Mouse (Mus musculus): ENCODE data around the gene Dhcr7.

The Dhcr7 gene

DNA sequence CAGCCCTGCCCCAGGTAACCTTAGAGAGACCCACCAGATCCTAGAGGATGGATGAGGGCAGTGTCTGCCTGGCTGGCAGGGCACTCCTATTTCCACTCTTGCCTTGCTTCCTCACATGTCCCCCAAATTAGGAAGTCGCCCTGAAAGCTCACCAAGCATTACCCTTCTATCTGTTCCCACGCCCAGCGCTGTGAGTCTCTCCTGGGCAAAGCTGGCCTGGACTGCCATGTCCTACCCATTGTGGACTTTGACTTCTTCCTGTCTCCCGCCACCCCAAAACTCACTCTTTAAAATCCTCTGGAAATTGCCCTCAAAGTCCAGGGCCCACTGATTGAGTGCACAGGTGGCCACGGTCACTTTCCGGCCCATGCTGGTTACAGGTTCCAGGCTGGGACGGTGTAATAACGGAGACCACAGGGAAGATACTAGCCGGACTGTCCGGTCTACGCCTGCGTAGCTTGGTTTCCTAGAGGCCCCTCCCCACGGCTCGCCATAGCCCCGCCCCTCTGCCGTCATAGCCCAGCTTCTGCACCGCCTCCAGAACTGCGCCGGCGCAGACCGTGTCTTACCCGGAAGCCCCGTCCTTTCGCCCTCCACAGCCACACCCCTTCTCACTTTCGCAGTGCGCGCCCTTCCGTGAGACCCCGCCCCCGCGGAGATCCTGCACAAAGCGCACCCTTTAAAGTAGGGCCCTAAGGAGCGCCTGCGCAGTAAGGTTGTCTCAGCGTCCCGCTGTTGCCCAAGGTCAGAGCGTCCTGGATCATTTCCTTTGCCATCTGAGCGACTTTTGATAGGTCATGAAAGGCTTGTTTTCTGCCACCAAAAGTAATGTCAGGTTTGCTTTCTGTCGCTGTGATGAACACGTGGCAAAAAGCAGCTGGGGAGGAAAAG, at the start of gene Dhcr7, which contains the start of gene Nadsyn1:
Dhcr7 (plus strand) TSS at position 771 of the 891 bp plus-strand sequence.
Nadsyn1 (minus strand) TSS at position 475 of the 891 bp plus-strand sequence.
- peak; percentile 99 for DNase-seq

DNA sequence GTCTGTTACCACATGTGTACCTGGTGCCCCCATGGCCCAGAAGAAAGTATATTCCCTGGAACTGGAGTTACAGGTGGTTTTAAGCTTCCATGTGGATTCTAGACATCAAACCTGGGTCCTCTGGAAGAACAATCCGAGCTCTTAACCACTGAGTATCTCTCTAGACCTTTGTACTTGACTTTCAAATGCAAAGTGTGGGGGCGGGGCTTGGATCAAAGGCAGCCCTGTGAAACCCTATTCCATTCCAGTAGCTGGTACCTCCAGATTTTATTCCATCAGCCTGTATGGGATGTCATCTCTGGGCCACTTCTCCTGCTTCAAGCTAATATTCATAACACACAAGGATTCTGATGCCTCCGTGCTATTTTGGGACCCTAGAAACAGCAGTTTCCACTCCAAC, 46.8 kb upstream of the Dhcr7 start:
- DNase-seq, result no peak

GRCm38 (mm10) chr7:143777375-143777774, 45.6 kb upstream of the Dhcr7 start:
- no peak for DNase-seq

GRCm38 (mm10) chr7:143783378-143783995, 39.5 kb upstream of the Dhcr7 start:
- peak; percentile 21 for DNase-seq

GRCm38 (mm10) chr7:143783996-143784829, 38.7 kb upstream of the Dhcr7 start, which contains the start of gene Mrgpre:
Mrgpre (minus strand) TSS chr7:143784500.
- DNase-seq, result peak; percentile 74

- DNase-seq, result no peak
These were observed 30.5 kb upstream of the Dhcr7 start for GRCm38 (mm10) chr7:143792336-143792985.

DNA sequence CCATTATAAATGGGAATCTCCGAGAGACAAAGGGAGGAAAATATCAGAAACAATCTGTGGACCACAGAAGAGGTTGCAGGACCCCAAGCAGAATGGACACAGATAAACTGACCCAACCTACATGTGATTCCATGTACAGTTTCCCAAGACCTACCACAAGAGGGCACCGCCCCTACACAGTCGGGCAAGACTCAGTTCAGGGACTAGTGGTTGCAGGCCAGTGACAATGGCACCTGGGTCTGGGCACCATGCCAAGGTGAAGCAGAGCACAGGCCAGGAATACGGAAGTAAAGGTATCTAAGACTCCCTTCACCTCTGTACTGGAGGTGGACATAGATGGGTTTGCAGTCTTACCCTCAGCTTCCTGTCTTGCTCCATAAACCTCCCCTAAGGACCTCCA, 29.8 kb upstream of the Dhcr7 start:
- DNase-seq, result peak; percentile 62

DNA sequence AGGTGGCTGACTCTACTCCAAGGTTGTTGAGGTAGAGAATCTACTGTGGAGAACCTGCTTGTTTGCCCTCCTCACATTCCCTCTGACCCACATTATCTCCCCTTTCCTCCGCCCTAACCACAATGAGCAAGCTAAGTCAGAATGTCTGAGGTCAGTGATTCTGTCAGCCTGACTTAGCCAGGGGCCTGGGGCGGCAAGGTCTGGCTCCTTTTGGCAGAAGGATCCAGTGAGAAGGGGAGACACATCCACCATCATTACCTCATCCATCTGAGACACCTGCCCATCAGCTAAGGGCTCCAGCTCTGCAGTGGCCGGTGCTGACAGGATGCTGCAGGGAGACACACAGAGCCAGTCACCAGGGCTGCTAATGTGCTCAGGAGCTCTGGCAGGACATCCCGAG, 24.2 kb upstream of the Dhcr7 start:
- DNase-seq, result no peak

GRCm38 (mm10) chr7:143800770-143801169, 22.2 kb upstream of the Dhcr7 start:
- no peak for DNase-seq

GRCm38 (mm10) chr7:143801195-143802065, 21.5 kb upstream of the Dhcr7 start:
- no peak for DNase-seq

DNA sequence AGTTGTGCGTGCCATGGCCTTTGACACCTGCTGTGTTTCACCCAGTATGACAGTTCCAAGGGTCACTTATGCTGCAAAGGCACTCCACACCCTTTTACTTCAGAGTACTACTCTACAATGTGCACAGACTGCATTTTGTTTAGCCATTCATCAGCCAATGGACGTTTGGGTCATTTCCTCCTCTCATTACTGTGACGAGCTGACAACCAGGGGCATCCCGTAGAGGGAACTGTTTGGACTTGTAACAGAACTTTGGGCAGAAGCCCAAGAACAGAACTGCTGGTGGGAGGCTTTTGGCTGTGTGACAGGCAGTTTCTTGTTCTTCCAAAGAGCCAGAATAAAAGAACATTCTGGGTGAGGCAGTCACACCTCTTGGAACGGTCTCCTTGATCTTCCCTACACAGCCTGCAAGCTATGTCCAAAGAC, 17.7 kb upstream of the Dhcr7 start:
- no peak for DNase-seq

DNA sequence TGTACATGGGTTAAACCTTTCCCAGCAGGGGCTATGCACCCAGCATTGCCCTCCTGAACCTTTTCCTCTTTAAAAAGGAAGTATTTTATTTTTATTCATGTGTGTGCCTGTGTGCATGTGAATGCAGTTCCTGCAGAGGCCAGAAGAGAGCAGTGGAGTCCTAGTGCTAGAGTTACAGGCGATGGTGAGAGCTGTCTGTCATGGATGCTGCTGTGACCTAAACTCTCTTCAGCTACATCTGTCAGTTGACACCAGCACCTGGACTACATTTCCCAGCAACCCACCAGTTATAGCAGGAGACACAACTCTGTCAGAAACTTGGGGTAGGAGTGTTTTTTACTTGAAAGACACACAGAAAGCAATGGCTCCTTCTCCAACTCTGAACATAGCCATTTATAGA, 14.0 kb upstream of the Dhcr7 start:
- DNase-seq, result peak; percentile 62

GRCm38 (mm10) chr7:143819201-143819600, 3.7 kb upstream of the Dhcr7 start:
- DNase-seq, result no peak

DNA sequence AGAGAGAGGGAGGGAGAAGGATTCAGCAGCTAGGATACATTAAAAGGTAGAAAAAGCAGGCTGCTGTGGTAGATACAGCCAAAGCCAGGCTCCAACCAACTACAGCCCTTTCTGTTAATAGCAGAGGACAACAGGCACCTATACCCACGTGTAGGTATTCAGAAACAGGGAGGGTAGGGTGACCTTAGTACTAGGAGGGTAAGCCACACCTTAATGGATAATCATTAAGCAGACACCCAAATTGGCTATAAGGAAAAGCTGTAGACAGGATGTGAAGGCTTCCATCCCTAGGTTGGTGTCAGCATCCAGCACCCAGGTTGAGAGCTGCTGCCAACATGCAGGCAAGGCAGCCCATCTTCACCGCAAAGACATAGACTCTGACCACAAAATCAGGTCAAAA, 1.7 kb upstream of the Dhcr7 start:
- DNase-seq, result no peak

GRCm38 (mm10) chr7:143823266-143823605, 291 bp downstream of the Dhcr7 start:
- DNase-seq, result no peak

- DNase-seq, result no peak
These were observed 4.0 kb downstream of the Dhcr7 start for GRCm38 (mm10) chr7:143826985-143827384.

DNA sequence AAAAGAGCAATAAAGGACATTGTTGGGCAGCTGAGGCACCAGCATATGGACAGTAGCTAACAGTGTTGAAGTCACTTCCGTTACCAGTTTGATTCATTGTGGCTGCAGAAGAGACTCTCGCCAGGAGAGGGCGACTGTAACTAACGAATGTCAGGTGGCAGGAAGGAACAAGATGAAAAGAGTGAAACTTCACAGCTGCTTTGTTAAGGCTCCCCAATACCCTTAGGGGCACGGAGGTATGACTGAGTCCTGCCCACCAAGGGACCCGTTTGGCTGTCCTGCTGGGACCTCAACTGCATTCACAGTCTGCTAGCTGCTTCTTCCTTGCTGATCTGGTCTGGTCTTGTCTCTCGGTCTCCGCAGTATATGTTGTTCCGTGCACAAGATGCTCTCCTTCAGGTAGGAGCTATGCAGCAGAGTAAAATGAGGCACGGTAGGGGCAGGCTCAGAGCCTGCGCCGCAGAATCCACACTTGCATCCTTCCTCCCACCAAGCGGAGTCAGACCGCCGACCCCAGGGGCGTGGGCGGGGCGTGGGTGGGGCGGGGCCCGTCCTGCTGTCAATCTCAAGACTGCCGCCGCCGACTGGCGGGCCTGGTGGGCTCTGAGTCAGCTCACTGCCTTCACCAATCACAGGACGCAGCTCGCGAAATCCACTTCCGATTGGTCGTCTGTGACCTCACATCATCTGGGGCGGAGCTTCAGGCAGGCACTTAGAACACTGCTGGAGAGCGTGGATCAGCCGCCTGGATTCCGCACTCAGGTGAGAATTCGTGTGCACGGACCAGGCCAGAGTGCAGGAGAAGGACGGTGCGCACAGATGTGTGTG, 6.8 kb downstream of the Dhcr7 start:
- peak; percentile 95 for DNase-seq

GRCm38 (mm10) chr7:143830399-143830798, 7.5 kb downstream of the Dhcr7 start:
- DNase-seq, result no peak

DNA sequence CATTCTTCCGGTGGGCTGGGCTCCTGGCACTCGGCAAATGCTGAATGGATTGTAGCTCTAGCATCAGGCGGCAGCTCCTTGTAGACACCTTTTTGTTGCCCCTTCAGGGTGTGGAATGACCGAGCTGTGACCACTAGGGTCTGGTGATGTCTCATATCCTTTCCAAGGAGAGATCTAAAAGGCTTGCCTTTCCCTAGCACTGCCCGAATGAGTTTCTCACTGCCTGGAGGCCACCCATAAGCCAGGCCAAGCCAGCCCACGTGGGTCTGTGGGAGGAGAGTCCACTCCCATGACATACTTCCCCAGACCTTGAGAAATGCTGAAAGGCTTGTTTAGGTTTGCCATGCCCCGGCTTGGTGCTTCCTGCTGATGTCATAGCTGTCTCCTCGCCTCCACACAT, 9.3 kb downstream of the Dhcr7 start:
- DNase-seq, result no peak

GRCm38 (mm10) chr7:143832611-143833010, 9.7 kb downstream of the Dhcr7 start:
- DNase-seq, result no peak
